Mouse (Mus musculus): ENCODE data around the gene Skint9. TPM values are rescaled to one million over a fixed set of nuclear protein-coding genes. Genes with fewer than 3 reads are reported as not detected.
"Not testable (repeated sequence)": the region's sequence is repeated elsewhere in the genome, so short reads cannot be mapped to it uniquely, and the experiment has no call there.

Gene Skint9
- total RNA-seq (2015) = not detected in 2 replicates
- not detected in 2 replicates for total RNA-seq (2017)

- ATAC-seq (replicated peaks; ENCODE audit: poor library complexity) = no peak
Measured at GRCm38 (mm10) chr4:112433885-112434284, at the start of gene Skint9. Gene Skint9 (minus strand): TSS chr4:112433985.

- no peak for ATAC-seq (replicated peaks; ENCODE audit: poor library complexity)
Measured at GRCm38 (mm10) chr4:112432685-112433084, 1.1 kb downstream of the Skint9 start.

- no peak for ATAC-seq (replicated peaks; ENCODE audit: poor library complexity)
Measured at GRCm38 (mm10) chr4:112432223-112432622, 1.6 kb downstream of the Skint9 start.

DNA sequence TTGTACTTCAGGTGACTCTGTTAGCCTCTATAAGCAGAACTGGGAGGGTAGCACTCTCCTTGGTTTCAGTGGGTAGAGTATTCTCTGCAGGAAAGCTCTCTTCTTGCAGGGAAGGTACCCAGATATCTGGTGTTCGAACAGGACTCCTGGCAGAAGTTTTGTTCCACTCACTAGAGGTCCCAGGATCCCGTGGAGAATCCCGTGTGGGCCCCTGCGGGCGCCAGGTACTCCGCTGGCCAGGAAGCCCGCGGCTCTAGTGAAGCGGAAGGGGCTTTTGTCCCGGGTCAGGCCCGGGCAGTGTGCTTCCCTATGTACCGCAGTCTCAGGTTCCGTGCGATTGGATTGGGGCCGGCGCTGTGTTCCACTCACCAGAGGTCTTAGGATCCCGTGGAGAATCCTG lies 84.7 kb downstream of the Skint9 start:
- not testable (repeated sequence) for ATAC-seq (replicated peaks; ENCODE audit: poor library complexity)

Other genes starting within 250 kb of the Skint9 start
- 0.15 and 0.22 TPM in 2 replicates for gene Skint3, start 201.7 kb downstream of the Skint9 start, total RNA-seq (2015)
- 0.20 TPM in 1 of 2 replicates, not detected in the other for gene Skint3, start 201.7 kb downstream of the Skint9 start, total RNA-seq (2017)
- gene Skint2, start 123.2 kb upstream of the Skint9 start, total RNA-seq (2015) = not detected in 2 replicates
- not detected in 2 replicates for gene Skint2, start 123.2 kb upstream of the Skint9 start, total RNA-seq (2017)